Mouse (Mus musculus) WW6 (cell line): ENCODE results near the gene Hoxd9.

Source experiments
- DNase-seq: peaks from one replicate; pipeline ENCODE4 v3.0.0-alpha.2; 2013; ENCODE audit warnings: low read depth, low spot score

Gene Hoxd9

GRCm38 (mm10) chr2:74668370-74669229, 28.9 kb upstream of the Hoxd9 start:
- DNase-seq: no peak

- DNase-seq: no peak
Measured at GRCm38 (mm10) chr2:74669230-74669578, 28.3 kb upstream of the Hoxd9 start.

GRCm38 (mm10) chr2:74669650-74670235, 27.8 kb upstream of the Hoxd9 start:
- no peak for DNase-seq

- DNase-seq: no peak
Measured at GRCm38 (mm10) chr2:74670632-74671188, 26.8 kb upstream of the Hoxd9 start.

- no peak for DNase-seq
Measured at GRCm38 (mm10) chr2:74671847-74672246, 25.7 kb upstream of the Hoxd9 start.

- DNase-seq: no peak
Measured at GRCm38 (mm10) chr2:74672481-74673362, 24.8 kb upstream of the Hoxd9 start.

- DNase-seq: no peak
Measured at GRCm38 (mm10) chr2:74673835-74674425, 23.6 kb upstream of the Hoxd9 start.

- no peak for DNase-seq
Measured at GRCm38 (mm10) chr2:74674881-74675665, 22.5 kb upstream of the Hoxd9 start, which contains the start of gene Hoxd12. TSS of gene Hoxd12 (plus strand) at chr2:74675013.

- no peak for DNase-seq
Measured at GRCm38 (mm10) chr2:74675666-74676282, 21.8 kb upstream of the Hoxd9 start.

- DNase-seq: no peak
Measured at GRCm38 (mm10) chr2:74676376-74677052, 21.0 kb upstream of the Hoxd9 start.

GRCm38 (mm10) chr2:74677106-74677505, 20.4 kb upstream of the Hoxd9 start:
- DNase-seq: no peak

GRCm38 (mm10) chr2:74678891-74679595, 18.5 kb upstream of the Hoxd9 start, which contains the start of gene Hoxd11:
TSS of gene Hoxd11 (plus strand) at chr2:74679557.
- no peak for DNase-seq

GRCm38 (mm10) chr2:74679596-74679971, 17.9 kb upstream of the Hoxd9 start:
- no peak for DNase-seq

GRCm38 (mm10) chr2:74679980-74680379, 17.5 kb upstream of the Hoxd9 start:
- no peak for DNase-seq

GRCm38 (mm10) chr2:74680561-74681398, 16.7 kb upstream of the Hoxd9 start:
- no peak for DNase-seq

GRCm38 (mm10) chr2:74681594-74682531, 15.7 kb upstream of the Hoxd9 start:
- no peak for DNase-seq

- no peak for DNase-seq
Measured at GRCm38 (mm10) chr2:74682796-74683195, 14.7 kb upstream of the Hoxd9 start.
